In genomic region chr6:49119462-49120135, GRCm38 (mm10) we compare ENCODE assay signal across 15 mouse cellular contexts. TPM values are rescaled to one million over a fixed set of nuclear protein-coding genes. Genes with fewer than 3 reads are reported as not detected.
DNase-seq lines count a peak whose midpoint lies in the region; ATAC-seq and TF ChIP-seq lines count a peak whose summit lies in the region.
"Had no signal": no experiment of that assay in that cellular context is flagged by ENCODE, and none has a peak within 500 bp of the region (broad histone marks: within the 10 kb centered on the region; RNA-seq: fewer than 3 reads in every experiment).

No protein-coding gene starts in this region.

- H3K27ac ChIP-seq in forebrain, embryonic 13.5 days = peak overlapping the region; percentile 52
- no peak overlapping the region for H3K27ac ChIP-seq in forebrain, embryonic 11.5 days (ENCODE audit: low read depth, low read length)
- H3K27ac ChIP-seq in intestine, embryonic 14.5 days (ENCODE audit: low read depth) = peak overlapping the region; percentile 24; the same call in 1 of the 2 replicates
- H3K27ac ChIP-seq in intestine, postnatal 0 days (ENCODE audit: low read depth, low read length) = no peak overlapping the region; the same call in 1 of the 2 replicates
- H3K27ac ChIP-seq: hindbrain, embryonic 12.5 days; limb, embryonic 10.5 days; liver, embryonic 13.5 days had no signal

- ATAC-seq in forebrain, embryonic 13.5 days = no peak
- no peak for ATAC-seq in forebrain, embryonic 11.5 days (replicated peaks; ENCODE audit: low FRiP score)
- ATAC-seq in intestine, embryonic 14.5 days (replicated peaks; ENCODE audit: low FRiP score, low TSS enrichment, low read depth) = no peak
- ATAC-seq in intestine, postnatal 0 days = no peak

- TF ChIP-seq CTCF in intestine, postnatal 0 days (IDR thresholded peaks at IDR 0.05; ENCODE audit: low read depth) = no peak

- H3K4me3 ChIP-seq in forebrain, embryonic 13.5 days = no peak overlapping the region
- H3K4me3 ChIP-seq in forebrain, embryonic 11.5 days (ENCODE audit: low read depth, low read length) = no peak overlapping the region
- H3K4me3 ChIP-seq in intestine, embryonic 14.5 days (ENCODE audit: low read depth, low read length) = no peak overlapping the region
- no peak overlapping the region for H3K4me3 ChIP-seq in intestine, postnatal 0 days (ENCODE audit: low read depth, low read length)
- H3K4me3 ChIP-seq: erythroblast, embryonic 14.5 days; hindbrain, embryonic 12.5 days; limb, embryonic 10.5 days; liver, embryonic 13.5 days had no signal

- WGBS in forebrain, embryonic 13.5 days = 72% methylated on average over 1 of the region's 1 CpGs
- 85% methylated on average over 1 of the region's 1 CpGs for WGBS in forebrain, embryonic 11.5 days
- 41% methylated on average over 1 of the region's 1 CpGs for WGBS in intestine, embryonic 14.5 days
- WGBS in intestine, postnatal 0 days = 50% methylated on average over 1 of the region's 1 CpGs

- H3K36me3 ChIP-seq in forebrain, embryonic 13.5 days (ENCODE audit: poor library complexity, severe bottlenecking) = peaks cover 36% of the 10 kb centered on the region
- H3K36me3 ChIP-seq in forebrain, embryonic 11.5 days (ENCODE audit: control insufficient read depth, insufficient read depth, low read length) = no peaks in the 10 kb centered on the region
- H3K36me3 ChIP-seq in intestine, embryonic 14.5 days (ENCODE audit: control insufficient read depth, insufficient read depth, low read length) = peaks cover 29% of the 10 kb centered on the region
- H3K36me3 ChIP-seq in intestine, postnatal 0 days (ENCODE audit: control insufficient read depth, insufficient read depth) = peaks cover 16% of the 10 kb centered on the region; the same call in 1 of the 2 replicates

- DNase-seq in forebrain, embryonic 11.5 days (ENCODE audit: low spot score) = no peak
- peak; percentile 49 for DNase-seq in intestine, embryonic 14.5 days (ENCODE audit: low spot score)
- DNase-seq in adipocyte (ENCODE audit: low spot score) = peak; percentile 65
- DNase-seq in thymus, postnatal 0 days (ENCODE audit: low spot score) = peak; percentile 80
- no peak for DNase-seq in cerebellum, adult 11-12 months
- DNase-seq in testis, postnatal 10 days (ENCODE audit: low spot score) = no peak
- DNase-seq: cerebellum, adult 9-10 months; kidney, adult 8-10 months; liver, embryonic 13.5 days; right cerebral cortex, postnatal 25 days had no signal

- H3K4me1 ChIP-seq in forebrain, embryonic 13.5 days = peaks cover 13% of the 10 kb centered on the region
- H3K4me1 ChIP-seq in forebrain, embryonic 11.5 days (replicated peaks; ENCODE audit: control insufficient read depth, insufficient read depth, low read length) = no peaks in the 10 kb centered on the region
- peaks cover 10% of the 10 kb centered on the region for H3K4me1 ChIP-seq in intestine, embryonic 14.5 days (replicated peaks; ENCODE audit: control insufficient read depth, insufficient read depth, low read length)
- no peaks in the 10 kb centered on the region for H3K4me1 ChIP-seq in intestine, postnatal 0 days (replicated peaks; ENCODE audit: control insufficient read depth, insufficient read depth, low read length)
- H3K4me1 ChIP-seq: hindbrain, embryonic 12.5 days; limb, embryonic 10.5 days; liver, embryonic 13.5 days had no signal

- H3K27me3 ChIP-seq in forebrain, embryonic 13.5 days = no peaks in the 10 kb centered on the region
- no peaks in the 10 kb centered on the region for H3K27me3 ChIP-seq in forebrain, embryonic 11.5 days (ENCODE audit: control insufficient read depth, insufficient read depth, low read length)
- H3K27me3 ChIP-seq in intestine, embryonic 14.5 days (replicated peaks; ENCODE audit: control insufficient read depth, insufficient read depth, low read length) = no peaks in the 10 kb centered on the region
- no peaks in the 10 kb centered on the region for H3K27me3 ChIP-seq in intestine, postnatal 0 days (replicated peaks; ENCODE audit: control insufficient read depth, insufficient read depth, low read length)
- H3K27me3 ChIP-seq: hindbrain, embryonic 12.5 days; liver, embryonic 13.5 days had no signal

- no peak overlapping the region for H3K4me2 ChIP-seq in forebrain, embryonic 13.5 days
- no peak overlapping the region for H3K4me2 ChIP-seq in forebrain, embryonic 11.5 days (ENCODE audit: low read depth, low read length, severe bottlenecking)
- H3K4me2 ChIP-seq in intestine, embryonic 14.5 days (ENCODE audit: low read length) = peak overlapping the region; percentile 5; the same call in 1 of the 2 replicates
- no peak overlapping the region for H3K4me2 ChIP-seq in intestine, postnatal 0 days (replicated peaks; ENCODE audit: low read depth)
- H3K4me2 ChIP-seq: hindbrain, embryonic 12.5 days; liver, embryonic 13.5 days had no signal

- H3K9me3 ChIP-seq in forebrain, embryonic 13.5 days (replicated peaks) = no peaks in the 10 kb centered on the region
- no peaks in the 10 kb centered on the region for H3K9me3 ChIP-seq in forebrain, embryonic 11.5 days (ENCODE audit: control insufficient read depth, low read length)
- H3K9me3 ChIP-seq in intestine, embryonic 14.5 days (ENCODE audit: control insufficient read depth, low read length) = no peaks in the 10 kb centered on the region
- no peaks in the 10 kb centered on the region for H3K9me3 ChIP-seq in intestine, postnatal 0 days (ENCODE audit: control insufficient read depth)
- H3K9me3 ChIP-seq: hindbrain, embryonic 12.5 days; limb, embryonic 10.5 days; liver, embryonic 13.5 days had no signal

- no peak overlapping the region for H3K9ac ChIP-seq in forebrain, embryonic 13.5 days
- no peak overlapping the region for H3K9ac ChIP-seq in forebrain, embryonic 11.5 days (ENCODE audit: low read length)
- no peak overlapping the region for H3K9ac ChIP-seq in intestine, embryonic 14.5 days (ENCODE audit: low read length)
- no peak overlapping the region for H3K9ac ChIP-seq in intestine, postnatal 0 days (ENCODE audit: low read depth, low read length)
- H3K9ac ChIP-seq: hindbrain, embryonic 12.5 days; liver, embryonic 13.5 days had no signal

RNA-seq across cellular contexts. Expression of gene Malsu1, which starts 46.0 kb away (rescaled TPM):
- polyA plus RNA-seq in forebrain, embryonic 13.5 days (2015; fragmentation: Nextera tagmentation; extraction: Ambion mirVana) = 68.3 and 74.0 TPM in 2 replicates
- polyA plus RNA-seq in forebrain, embryonic 11.5 days (2014; fragmentation: Nextera tagmentation; extraction: Ambion mirVana) = 60.7 and 63.9 TPM in 2 replicates
- polyA plus RNA-seq in intestine, embryonic 14.5 days (2014; fragmentation: Nextera tagmentation; extraction: Ambion mirVana) = 74.9 and 82.9 TPM in 2 replicates
- 86.5 and 86.9 TPM in 2 replicates for polyA plus RNA-seq in intestine, postnatal 0 days (2015; fragmentation: Nextera tagmentation; extraction: Ambion mirVana)
- 115 and 119 TPM in 2 replicates for polyA plus RNA-seq in thymus, postnatal 0 days (2015; fragmentation: Nextera tagmentation; extraction: Ambion mirVana)

Comparison
In these comparisons a context has a peak if more than half of its experiments do, and no peak if none do; other contexts are left out.
1. H3K27ac ChIP-seq: peak in forebrain, embryonic 13.5 days (single experiment) and intestine, embryonic 14.5 days (single experiment); none in forebrain, embryonic 11.5 days (single experiment) and intestine, postnatal 0 days (single experiment).
2. DNase-seq: peak in intestine, embryonic 14.5 days (single experiment), adipocyte (single experiment) and thymus, postnatal 0 days (single experiment); none in forebrain, embryonic 11.5 days (single experiment), cerebellum, adult 11-12 months (single experiment) and testis, postnatal 10 days (single experiment).